Mouse (Mus musculus) gastrocnemius, adult 18-20 months (tissue): ENCODE measurements at regions not wholly inside any gene's neighbourhood (a gene's known extent, or its start where the extent isn't known, plus 50 kb on each side); places are given as distances from the start of the nearest gene placed in this dataset.

Experiments
- DNase-seq: peaks from one replicate; pipeline ENCODE4 v3.0.0; 2021; ENCODE audit warnings: low spot score

DNA sequence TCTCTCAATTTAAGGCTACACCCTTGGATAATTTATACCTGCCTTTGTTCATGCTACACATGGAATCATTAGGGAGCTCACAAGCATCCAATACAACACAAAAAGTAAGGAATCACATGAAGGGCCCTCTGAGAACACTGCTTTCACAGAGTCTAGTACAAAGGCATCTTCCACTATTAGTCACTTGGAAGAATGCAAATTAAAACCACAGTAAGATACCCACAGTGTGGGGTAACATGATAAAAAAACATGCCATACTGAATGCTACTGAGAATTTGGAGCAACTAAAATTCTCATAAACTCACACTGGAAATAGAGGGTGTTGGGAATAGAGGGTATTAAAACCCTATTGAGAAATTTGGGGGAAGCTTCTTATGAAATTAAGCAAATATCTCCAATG, 197.6 kb upstream of the Tent5a start:
- no peak for DNase-seq

DNA sequence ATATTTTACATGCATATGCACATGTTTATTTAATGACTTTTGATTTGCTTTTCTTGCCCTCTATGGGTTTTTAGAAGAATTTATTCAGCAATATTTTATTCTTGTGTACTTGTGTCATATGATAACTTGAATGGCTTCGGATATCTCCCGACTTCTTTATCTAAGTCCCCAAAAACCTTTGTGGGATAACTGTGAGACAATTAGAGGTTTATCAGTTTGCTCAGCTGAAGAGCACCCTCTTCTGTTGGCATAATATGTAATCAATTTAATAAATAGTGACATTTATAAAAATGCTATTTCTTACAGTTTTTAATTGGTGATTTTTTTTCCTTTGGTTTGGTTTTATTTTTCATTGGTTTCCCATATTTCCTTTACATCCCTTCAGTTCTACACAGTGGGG, 194.2 kb upstream of the Tent5a start:
- DNase-seq = no peak

DNA sequence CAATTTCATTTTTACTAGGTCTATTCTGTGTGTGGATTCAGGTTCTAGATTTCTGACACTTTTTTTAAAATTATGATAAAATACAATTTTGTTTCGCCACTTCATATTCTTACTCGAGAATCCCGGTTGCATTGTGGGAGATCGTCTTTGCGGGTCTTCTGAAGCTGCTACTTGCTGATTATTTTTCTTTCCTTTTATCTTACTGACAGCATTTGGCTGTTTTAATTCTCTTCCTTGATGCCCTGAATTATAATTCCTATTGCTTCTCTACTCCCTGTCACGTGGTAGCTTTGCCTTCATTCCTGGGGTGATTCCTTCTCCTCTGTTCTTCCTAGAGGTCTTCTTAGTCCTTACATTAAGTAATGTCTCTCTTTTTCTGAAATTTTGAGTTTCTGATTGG, 193.8 kb upstream of the Tent5a start:
- DNase-seq = no peak

DNA sequence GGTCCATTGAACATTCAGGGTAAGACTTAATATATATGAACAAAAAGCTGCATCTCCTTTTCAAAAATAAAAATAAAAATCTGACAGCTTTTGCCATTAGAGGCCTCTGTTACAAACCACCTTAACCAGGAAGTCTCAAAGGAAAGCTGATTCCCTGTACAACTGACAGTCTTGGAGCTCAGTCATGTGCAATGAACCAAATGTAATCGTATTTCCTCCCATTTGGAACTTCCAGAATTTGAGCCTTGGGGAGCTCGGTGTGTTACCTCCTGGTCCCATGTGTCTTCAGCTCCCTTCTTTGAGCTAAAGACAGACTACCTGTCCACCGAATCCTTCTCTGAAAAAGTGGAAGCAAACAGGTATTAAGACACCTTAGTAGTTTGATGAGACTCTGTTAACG, 171.9 kb upstream of the Tent5a start:
- DNase-seq = no peak

DNA sequence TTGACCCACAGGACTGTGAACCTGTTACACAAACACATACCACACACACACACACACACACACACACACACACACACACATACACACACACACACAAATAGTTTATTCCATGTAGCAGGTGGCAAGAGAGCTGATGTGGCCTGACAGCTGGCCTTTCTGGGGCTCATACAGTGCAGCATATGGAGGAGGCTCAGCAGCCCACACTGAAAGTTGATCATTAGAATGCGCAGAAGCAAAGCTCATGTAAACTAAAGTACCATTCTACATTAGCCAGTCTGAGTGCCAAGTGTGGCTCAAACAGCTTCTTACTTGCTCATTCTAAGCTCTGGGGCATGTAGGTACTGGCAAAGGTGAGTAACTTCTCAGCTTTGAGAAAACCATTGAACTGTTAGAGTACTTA, 170.2 kb upstream of the Tent5a start:
- DNase-seq = no peak

DNA sequence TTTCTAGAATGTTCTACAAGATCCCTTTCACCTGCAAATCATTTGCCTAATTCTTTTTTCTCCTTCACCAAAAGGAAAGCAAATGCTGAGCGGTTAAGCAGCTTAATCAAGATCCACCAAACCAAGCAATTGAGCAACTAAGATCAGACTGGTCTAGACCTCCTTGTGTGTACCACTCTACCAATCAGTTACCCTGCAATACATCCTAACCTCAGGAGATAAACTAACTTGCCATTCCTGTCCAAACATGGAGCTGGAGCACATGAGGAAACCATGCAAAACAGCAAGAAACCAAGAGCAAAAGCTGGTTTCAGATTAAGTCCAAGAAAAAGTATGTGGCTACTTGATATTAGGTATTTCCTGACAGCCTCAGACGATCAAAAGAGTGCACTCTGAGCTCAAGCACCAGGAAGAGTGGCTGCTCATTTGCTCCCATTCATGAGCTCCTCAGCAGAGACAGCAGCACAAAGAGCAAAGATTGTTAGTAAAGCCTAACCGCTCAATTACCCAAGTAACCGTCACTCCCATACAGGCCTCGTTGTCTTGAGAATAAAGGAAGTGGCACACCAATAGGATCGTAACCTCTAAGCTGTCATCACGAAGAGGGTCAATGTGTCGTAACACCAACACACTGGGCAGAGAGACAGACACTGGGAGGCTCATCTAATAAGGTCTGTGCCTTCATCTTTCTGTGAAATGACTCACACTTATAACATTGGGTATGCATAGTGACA, 169.5 kb upstream of the Tent5a start:
- no peak for DNase-seq

DNA sequence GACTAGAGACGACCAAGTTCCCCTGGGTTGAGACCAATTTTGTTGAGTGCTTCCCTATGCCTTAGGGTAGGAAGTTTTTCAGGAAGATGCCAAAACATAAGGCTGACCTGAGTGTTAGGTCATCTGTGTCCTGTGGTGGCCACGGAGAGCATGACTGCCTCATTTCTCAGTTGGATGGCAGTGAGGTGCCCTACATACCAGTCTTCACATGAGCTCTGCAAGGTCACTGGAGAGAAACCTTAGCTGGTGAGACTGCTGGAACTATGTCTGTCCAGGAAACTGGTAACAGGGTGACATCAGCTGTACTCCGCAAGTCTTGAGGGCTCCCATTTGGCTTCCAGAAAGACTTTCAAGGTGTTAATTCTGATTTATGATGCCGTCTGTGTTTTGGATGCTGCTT, 167.9 kb upstream of the Tent5a start:
- no peak for DNase-seq

DNA sequence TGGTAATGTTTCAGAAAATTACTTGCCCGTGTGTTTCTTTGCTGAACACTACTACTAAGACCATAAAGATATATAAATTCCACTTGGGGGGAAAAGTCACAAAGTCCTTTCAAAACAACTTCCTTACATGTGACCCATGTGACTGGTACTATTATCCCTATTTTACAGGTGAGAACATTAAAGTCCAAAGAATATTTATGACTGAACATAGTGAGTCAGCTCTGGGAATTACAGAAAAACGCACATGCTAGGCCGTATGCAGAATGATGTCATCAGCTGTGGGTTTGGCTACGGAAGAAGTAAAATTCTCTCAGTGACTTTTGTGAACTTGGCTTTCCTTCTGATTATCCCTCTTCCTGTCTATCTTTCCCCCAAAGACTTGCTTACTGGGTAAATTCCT, 166.6 kb upstream of the Tent5a start:
- no peak for DNase-seq

DNA sequence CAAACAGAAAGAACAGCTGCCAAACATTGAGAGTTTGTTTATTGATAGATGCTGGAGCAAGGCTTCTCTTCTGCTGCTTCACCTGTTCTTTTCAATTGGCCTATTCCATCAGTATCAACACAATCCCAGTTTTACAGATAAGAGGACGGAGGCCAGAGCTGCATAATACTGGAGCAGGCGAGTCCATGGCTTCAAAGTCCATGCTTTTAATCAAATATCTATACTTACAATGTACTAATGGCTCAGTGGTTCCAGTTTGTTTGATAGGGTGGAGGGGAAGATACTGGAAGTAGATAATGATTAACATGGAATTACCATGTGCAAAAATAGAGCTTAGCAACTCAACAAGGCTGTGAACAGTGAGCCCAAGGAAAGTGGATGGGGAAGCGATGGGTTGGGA, 163.2 kb upstream of the Tent5a start:
- DNase-seq = no peak

DNA sequence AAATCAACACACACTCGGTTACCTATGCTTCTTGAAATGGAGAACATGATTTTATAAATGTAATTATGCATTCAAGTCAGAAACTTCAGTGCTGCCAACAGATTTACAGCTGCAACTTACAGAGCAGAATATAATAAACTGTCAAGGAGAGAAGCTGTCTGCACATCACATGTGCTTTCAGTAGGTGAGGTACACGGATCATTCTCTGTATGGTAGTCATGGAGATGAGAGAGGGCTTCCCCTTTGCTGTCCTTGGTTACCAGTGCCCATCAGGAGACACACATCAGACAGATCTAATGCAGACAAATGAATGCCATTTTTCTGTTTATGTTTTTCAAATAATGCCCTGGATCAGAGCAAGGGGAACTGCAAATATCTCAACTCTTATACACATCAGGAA, 160.8 kb upstream of the Tent5a start:
- DNase-seq = no peak

DNA sequence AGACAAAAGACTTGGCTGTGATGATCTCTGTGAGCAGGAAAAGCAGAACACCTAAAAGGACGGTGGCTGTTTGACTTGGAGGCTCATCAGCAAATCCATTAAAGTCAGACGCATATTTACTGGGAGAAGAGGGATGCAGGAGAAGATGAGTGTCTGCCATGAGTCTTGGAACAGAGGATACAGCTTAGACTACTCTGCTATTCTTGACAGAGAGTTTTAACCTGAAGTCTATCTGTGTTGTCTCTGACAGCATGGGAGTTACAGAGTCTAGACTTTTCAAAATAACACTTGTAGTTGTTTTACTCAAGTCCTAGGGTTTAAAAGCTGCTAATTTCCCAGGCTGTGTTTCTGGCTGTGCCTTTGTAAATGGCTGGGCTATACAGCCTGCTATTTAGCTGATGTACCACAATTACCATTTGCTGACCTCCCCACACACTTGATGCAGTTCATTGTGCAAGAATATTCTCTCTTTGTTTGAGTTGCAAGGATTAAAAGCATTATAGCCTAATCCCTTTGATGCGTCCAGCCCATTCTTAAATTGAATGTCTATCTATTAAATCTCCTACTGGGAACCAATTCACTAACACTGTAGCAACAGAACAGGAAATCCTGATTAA, 160.0 kb upstream of the Tent5a start:
- DNase-seq = no peak

DNA sequence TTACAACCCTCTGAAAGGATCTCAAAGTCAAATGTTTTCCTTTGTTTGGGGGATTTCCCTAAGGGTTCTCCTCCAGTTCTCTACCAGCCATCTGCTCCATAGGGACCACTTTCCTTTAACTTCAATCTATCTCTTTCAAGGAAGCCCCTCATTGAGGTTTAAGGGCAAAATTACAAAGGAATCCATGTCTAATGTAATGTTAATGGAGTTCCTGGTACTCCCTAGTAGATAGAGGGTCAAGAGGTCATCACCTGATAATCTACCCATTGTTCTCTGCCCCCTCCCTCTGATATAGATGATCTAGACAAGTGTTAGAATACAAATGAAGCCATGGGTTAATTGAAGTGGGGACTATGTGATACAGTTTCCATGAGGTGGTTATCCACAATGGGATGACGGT, 158.6 kb upstream of the Tent5a start:
- no peak for DNase-seq

DNA sequence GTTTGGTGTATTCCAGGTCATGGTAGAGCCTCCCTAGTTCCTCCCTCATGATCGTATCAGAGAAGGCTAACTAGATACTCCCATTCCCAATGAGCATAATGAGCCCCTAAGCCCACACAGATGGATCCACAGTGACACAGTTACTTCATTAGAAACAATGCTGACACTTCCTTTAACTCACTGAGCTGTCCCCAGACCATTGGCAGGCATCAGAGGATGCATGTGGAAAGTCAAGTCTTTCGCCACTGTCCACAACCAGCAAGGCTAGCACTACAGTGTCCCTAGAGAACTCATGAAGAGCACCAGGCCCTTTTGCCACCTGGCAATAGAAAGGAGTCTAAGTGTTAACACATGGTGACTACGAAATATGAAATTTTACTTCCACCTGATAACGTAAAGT, 156.1 kb upstream of the Tent5a start:
- DNase-seq = no peak

DNA sequence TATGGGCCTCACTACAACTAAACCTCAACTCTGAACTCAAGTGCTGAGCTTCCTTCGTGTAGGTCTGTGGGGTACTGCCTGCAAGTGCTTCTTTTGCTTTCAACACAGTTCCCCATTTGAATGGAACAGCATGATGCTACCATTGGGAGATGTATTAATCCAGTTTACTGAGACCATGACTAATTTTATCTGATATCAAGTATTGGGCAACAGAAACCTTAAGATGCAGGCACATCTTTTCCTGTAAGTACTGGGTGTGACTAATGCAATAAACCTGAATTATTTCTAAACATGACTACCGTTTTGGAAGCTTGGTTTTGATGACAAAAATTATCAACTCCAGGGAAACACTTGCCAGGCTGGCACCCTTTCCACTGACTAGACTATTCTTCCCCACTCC, 153.4 kb upstream of the Tent5a start:
- DNase-seq = no peak

DNA sequence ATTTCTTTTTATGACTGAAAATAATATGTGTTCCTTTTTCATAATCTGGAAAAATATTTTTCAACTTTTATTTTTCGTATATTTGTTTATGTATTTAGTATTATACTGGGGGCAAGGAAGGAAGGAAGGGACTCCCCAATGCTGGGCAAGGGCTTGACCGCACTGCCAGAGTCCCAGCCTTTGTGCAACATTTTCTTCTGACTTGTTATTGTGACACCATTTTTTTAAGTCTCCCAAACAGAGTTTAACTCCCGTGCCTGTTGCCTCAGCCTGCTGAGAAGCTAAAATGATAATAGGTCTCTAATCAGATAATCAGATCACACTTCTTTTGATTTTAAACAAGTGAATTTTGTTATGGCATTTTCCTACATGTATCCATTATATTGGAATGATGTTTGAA, 148.1 kb upstream of the Tent5a start:
- no peak for DNase-seq

DNA sequence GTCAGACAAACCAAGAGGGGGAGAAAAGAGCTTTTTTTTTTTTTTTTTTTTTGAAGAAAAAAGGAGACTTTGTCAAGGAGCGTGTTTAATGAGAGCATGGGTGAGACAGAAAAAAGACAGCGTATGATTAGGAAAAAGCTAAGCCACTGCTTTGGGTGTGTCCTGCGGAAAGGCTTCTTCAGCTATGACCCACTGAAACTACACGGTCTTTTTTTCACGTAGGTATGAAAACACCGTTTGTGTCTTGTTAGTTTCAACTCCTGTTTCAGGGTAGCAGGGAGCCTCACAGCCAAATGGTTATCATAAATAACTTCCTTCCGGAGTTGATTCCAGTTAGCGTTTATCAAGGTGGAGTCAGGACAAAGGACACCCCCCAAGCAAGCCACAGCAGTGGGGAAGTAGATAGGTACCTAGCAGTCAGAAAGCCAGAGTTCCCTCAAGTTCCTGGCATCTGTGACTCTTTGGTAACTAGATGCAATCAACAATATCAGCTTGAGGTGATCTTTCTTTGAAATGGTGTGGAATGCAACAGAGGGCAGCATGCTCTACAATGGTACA, 143.2 kb upstream of the Tent5a start:
- no peak for DNase-seq

DNA sequence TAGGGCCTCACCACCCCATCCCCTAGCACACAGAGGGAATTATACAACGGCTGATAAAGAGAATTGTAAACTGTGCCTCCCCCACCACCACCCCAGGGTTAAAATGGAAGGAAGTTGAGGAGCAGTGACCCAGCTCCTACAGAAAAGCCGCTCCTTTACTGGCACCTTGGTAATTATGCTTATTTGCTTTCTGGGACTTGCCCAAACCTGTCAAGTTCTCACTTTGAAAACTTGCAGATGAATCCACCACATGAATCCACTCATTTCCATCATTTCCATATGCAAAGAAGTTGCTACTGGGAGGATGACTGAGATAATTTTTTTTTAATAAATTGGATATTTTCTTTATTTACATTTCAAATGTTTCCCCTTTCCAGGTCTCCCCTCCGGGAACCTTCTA, 142.1 kb upstream of the Tent5a start:
- DNase-seq = no peak

DNA sequence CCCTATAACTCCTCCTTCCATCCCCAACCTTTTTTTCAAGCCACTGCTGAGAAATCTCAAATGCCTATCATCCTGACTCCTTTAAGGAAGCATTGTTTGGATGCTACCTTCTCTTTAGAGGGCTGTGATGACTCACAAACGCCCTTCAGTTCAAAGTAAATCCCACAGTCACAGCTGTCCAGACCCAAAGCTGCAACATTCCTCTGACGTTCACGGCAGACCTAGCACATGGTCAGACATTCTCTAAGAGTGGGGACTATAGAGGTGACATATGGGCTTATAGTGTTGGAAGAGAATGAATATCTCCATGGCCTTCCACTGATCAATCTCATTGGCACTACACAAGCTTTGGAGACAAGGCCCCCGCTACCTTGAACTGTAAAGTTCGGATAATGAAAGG, 139.5 kb upstream of the Tent5a start:
- DNase-seq = no peak

DNA sequence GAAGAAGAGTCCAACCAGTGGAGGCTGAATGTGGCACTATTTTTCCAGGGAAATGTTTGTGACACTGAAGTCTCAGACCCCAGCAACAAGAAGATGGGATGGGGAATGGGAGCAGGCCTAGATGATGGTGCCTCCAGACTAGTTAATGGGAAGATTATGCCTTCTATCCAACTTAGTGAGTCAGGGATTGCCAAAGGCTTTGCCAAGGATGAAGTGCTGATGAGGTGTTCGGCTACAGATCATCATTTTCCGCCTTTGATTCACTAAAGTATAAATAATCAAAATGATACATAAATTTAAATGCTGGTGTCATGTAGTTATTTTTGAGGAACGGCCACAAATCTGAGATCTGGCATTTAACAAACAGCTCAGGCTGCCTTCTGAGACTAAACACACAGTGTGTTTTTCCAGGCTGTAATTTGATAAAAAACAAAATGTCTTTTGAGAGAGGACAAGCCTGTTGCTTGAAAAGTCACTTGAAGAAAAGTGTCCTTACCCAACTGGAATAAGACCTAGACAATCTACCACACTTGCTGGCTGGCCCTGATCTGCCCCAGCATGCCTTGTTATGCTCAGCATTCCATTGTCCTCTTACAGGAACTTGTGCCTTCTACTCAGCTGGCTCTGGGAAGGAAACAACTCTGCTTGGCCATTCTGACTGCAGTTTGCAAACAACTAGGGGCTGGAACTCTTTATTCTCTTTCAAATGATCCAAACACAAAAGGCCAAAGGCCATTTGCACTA, 132.1 kb upstream of the Tent5a start:
- DNase-seq = no peak

DNA sequence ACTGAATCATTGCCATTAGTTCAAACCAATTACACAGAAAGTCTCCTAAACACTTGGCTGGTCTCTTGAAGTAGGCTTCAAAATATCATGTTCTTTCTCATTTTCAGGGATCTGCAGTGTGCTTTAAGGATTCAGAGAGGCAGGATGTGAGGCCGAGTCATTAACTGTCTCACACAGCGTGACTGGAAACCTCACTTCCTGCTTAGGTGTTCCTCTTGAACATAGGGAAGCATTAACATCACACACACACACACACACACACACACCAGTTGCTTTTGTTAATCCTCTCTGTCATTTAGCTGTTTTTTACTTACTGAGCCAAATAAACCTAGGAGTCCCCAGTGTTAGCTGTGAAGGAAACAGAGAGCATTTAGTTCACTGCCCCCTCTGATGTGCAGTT, 131.2 kb upstream of the Tent5a start:
- DNase-seq = no peak

DNA sequence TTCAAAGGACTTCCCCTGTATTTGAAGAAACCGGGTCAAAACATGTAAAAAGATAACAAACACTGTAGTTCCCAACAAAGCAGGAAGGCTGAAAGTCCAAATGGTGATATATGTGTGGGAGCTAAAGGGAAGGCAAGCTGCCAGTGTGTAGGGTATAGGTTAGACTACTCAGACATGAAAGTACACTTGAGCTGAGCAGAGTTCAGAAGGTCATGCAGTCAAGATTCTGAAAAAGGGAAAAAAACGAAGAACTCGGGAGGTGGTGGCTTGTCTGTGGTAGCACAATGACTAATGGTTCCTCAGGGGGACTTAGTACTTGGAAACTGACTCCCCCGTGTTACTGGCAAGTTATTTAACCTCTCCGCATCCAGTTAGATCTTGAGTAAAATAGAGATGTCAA, 130.3 kb upstream of the Tent5a start:
- no peak for DNase-seq

DNA sequence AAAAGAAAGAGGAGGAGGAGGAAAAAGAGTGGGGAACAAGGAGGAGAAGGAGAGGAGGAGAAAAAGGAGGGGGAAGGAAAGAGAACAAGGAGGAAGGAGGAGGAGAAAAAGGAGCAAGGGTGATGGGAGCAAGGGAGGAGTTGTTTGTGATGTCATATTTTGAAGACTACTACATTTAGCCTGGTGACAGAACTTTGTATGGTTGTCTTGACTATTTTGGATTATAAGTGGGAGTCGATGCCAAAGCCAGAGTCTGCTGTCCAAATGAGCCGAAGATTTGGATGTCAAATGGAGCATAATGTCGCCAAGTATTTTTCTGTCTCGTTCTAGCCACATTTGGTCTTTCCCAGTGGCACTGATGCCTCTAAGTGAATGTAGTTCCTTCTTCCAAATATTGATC, 128.2 kb upstream of the Tent5a start:
- no peak for DNase-seq
